Mouse (Mus musculus): ENCODE measurements at regions not wholly inside any gene's neighbourhood (a gene's known extent, or its start where the extent isn't known, plus 50 kb on each side); places are given as distances from the start of the nearest gene placed in this dataset.

DNA sequence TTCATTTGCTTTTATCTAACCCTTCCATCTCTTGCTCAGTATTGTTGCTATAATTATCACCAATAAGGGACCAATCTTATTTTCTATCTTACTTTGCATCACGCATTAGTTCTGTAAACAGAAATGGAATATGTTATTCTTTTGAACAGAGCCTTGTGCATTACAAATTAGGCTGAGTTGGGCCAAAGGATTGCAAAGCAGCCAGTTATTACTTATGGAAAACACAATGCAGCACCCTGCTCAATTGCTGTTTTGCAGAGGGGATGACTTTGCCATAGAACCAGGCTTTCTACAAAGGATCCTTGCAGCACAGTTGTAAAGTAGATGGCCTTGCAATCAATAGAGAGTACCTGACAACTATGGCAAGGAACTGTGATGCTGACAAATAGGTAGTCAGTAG, 364.3 kb downstream of the Ppargc1a start:
- Histone ChIP-seq H3K9ac (ENCODE audit: control insufficient read depth, low read depth, low read length, poor library complexity, severe bottlenecking) (no peak overlapping the region), H3K27me3 (ENCODE audit: control insufficient read depth in 1 of 2, insufficient read depth in 2 of 2, low read length in 2 of 2) (no peaks in the 10 kb centered on the region), H3K79me2 (ENCODE audit: control insufficient read depth, insufficient read depth, low read length, poor library complexity) (no peaks in the 10 kb centered on the region), H3K36me3 (ENCODE audit: control insufficient read depth in 1 of 2, insufficient read depth in 2 of 2, low read length in 2 of 2) (no peaks in the 10 kb centered on the region), H3K4me1 (ENCODE audit: control insufficient read depth in 1 of 2, insufficient read depth in 2 of 2, low read length in 2 of 2) (no peaks in the 10 kb centered on the region), H3K4me3 (ENCODE audit: control insufficient read depth in 1 of 2, insufficient read depth in 1 of 2, low read depth in 2 of 2, low read length in 2 of 2) (no peak overlapping the region), H3K9me3 (replicated peaks; ENCODE audit: insufficient read depth, low read length) (no peaks in the 10 kb centered on the region), H3K27ac (ENCODE audit: control insufficient read depth, low read depth, low read length) (no peak overlapping the region)
- no peak for DNase-seq (ENCODE audit: low read depth, low spot score)
- TF ChIP-seq SIN3A (IDR thresholded peaks at IDR 0.05; ENCODE audit: low read length) = no peak
- no peak for TF ChIP-seq CHD1 (IDR thresholded peaks at IDR 0.05; ENCODE audit: low read depth, low read length)
- no peak for TF ChIP-seq POLR2AphosphoS5 (IDR thresholded peaks at IDR 0.05; ENCODE audit: borderline replicate concordance, low read depth, low read length)
- no peak for TF ChIP-seq GABPA (IDR thresholded peaks at IDR 0.05; ENCODE audit: low read depth, low read length)
- no peak for TF ChIP-seq ZNF384 (IDR thresholded peaks at IDR 0.05; ENCODE audit: low read depth, low read length)
- no peak for TF ChIP-seq CHD2 (IDR thresholded peaks at IDR 0.05; ENCODE audit: low read length)
- no peak for TF ChIP-seq HCFC1 (IDR thresholded peaks at IDR 0.05; ENCODE audit: low read depth, low read length)
- TF ChIP-seq MYB (IDR thresholded peaks at IDR 0.05; ENCODE audit: low read depth, low read length) = no peak
- no peak for TF ChIP-seq TAL1 (IDR thresholded peaks at IDR 0.05; ENCODE audit: low read length)

GRCm38 (mm10) chr5:51202525-51203215, 364.9 kb downstream of the Ppargc1a start:
- no peaks in the 10 kb centered on the region for H3K79me2 ChIP-seq (ENCODE audit: control insufficient read depth, insufficient read depth, low read length, poor library complexity)
- H3K9me3 ChIP-seq (replicated peaks; ENCODE audit: insufficient read depth, low read length) = no peaks in the 10 kb centered on the region
- DNase-seq (ENCODE audit: low read depth, low spot score) = no peak
- H3K9ac ChIP-seq (ENCODE audit: control insufficient read depth, low read depth, low read length, poor library complexity, severe bottlenecking) = no peak overlapping the region
- H3K27me3 ChIP-seq (ENCODE audit: control insufficient read depth in 1 of 2, insufficient read depth in 2 of 2, low read length in 2 of 2) = no peaks in the 10 kb centered on the region
- no peaks in the 10 kb centered on the region for H3K4me1 ChIP-seq (ENCODE audit: control insufficient read depth in 1 of 2, insufficient read depth in 2 of 2, low read length in 2 of 2)
- H3K27ac ChIP-seq (ENCODE audit: control insufficient read depth, low read depth, low read length) = no peak overlapping the region
- no peak for TF ChIP-seq POLR2AphosphoS5 (IDR thresholded peaks at IDR 0.05; ENCODE audit: borderline replicate concordance, low read depth, low read length)
- no peak for TF ChIP-seq MYB (IDR thresholded peaks at IDR 0.05; ENCODE audit: low read depth, low read length)
- TF ChIP-seq TCF12 (IDR thresholded peaks at IDR 0.05; ENCODE audit: low read depth, low read length) = no peak
- no peak for TF ChIP-seq JUND (IDR thresholded peaks at IDR 0.05; ENCODE audit: low read depth, low read length)
- no peak for TF ChIP-seq ZNF384 (IDR thresholded peaks at IDR 0.05; ENCODE audit: low read depth, low read length)
- TF ChIP-seq TAL1 (IDR thresholded peaks at IDR 0.05; ENCODE audit: low read length) = no peak
- no peak for TF ChIP-seq UBTF (IDR thresholded peaks at IDR 0.05; ENCODE audit: borderline replicate concordance, insufficient read depth, low read depth, low read length)
- no peak for TF ChIP-seq ZC3H11A (IDR thresholded peaks at IDR 0.05; ENCODE audit: low read depth, low read length)
- no peak for TF ChIP-seq POLR2AphosphoS2 (IDR thresholded peaks at IDR 0.05; ENCODE audit: low read length)
- TF ChIP-seq MAFK (IDR thresholded peaks at IDR 0.05; ENCODE audit: borderline replicate concordance, low read depth, low read length) = no peak
- no peaks in the 10 kb centered on the region for H3K36me3 ChIP-seq (ENCODE audit: control insufficient read depth in 1 of 2, insufficient read depth in 2 of 2, low read length in 2 of 2)
- no peak overlapping the region for H3K4me3 ChIP-seq (ENCODE audit: control insufficient read depth in 1 of 2, insufficient read depth in 1 of 2, low read depth in 2 of 2, low read length in 2 of 2)
